Mouse (Mus musculus): Measurements from ENCODE around the gene Mlh1. TPM values are rescaled to one million over a fixed set of nuclear protein-coding genes. Genes with fewer than 3 reads are reported as not detected.

Mlh1 gene
- polyA plus RNA-seq, 1 experiment from 2014 or later, result 13.1 TPM

- Histone ChIP-seq H3K4me2 (replicated peaks; ENCODE audit: low read depth, low read length) (no peak overlapping the region), H3K9me3 (ENCODE audit: low read length) (no peaks in the 10 kb centered on the region), H3K36me3 (ENCODE audit: insufficient read depth, low read length) (no peaks in the 10 kb centered on the region), H3K9ac (replicated peaks; ENCODE audit: low read depth) (no peak overlapping the region), H3K27ac (ENCODE audit: low read length) (no peak overlapping the region), H3K4me3 (ENCODE audit: low read depth, low read length) (no peak overlapping the region), H3K27me3 (replicated peaks; ENCODE audit: insufficient read depth, low read length) (no peaks in the 10 kb centered on the region), H3K4me1 (ENCODE audit: insufficient read depth, low read depth, low read length) (no peaks in the 10 kb centered on the region; the same call in 1 of the 2 replicates)
- 45% methylated on average over 7 of the region's 7 CpGs for WGBS
- TF ChIP-seq CTCF (IDR thresholded peaks at IDR 0.05) (no peak), EP300 (IDR thresholded peaks at IDR 0.05) (no peak)
- ATAC-seq (no peak), DNase-seq (ENCODE audit: low spot score) (no peak)
These were observed 24.8 kb upstream of the Mlh1 start for GRCm38 (mm10) chr9:111296433-111296832.

- no peak for ATAC-seq
- H3K36me3 ChIP-seq (ENCODE audit: insufficient read depth, low read length), result no peaks in the 10 kb centered on the region
- H3K27ac ChIP-seq (ENCODE audit: low read length), result no peak overlapping the region
- H3K9me3 ChIP-seq (ENCODE audit: low read length), result no peaks in the 10 kb centered on the region
- H3K4me1 ChIP-seq (ENCODE audit: insufficient read depth, low read depth, low read length), result no peaks in the 10 kb centered on the region; the same call in 1 of the 2 replicates
- H3K4me2 ChIP-seq (replicated peaks; ENCODE audit: low read depth, low read length), result no peak overlapping the region
- H3K9ac ChIP-seq (replicated peaks; ENCODE audit: low read depth), result no peak overlapping the region
- TF ChIP-seq EP300 (IDR thresholded peaks at IDR 0.05), result no peak
- no peak for TF ChIP-seq CTCF (IDR thresholded peaks at IDR 0.05)
- no peak for DNase-seq (ENCODE audit: low spot score)
- WGBS, result 82% methylated on average over 2 of the region's 2 CpGs
- H3K4me3 ChIP-seq (ENCODE audit: low read depth, low read length), result no peak overlapping the region
- H3K27me3 ChIP-seq (replicated peaks; ENCODE audit: insufficient read depth, low read length), result no peaks in the 10 kb centered on the region
These were observed 23.7 kb upstream of the Mlh1 start for GRCm38 (mm10) chr9:111295323-111295722.

DNA sequence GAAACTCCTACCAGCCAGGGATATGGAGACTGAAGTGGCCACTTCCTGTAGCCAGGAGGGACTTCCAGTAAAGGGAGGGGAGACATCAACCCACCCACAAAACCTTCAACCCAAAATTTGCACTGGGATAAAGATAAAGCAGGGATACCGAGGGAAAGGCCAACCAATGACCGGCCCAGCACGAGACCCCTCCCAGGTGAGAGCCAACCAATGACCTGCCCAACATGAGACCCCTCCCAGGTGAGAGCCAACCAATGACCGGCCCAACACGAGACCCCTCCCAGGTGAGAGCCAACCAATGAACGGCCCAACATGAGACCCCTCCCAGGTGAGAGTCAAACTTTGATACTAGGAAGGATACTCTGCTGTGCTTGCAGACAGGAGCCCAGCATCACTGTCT is 23.3 kb upstream of the Mlh1 start:
- 91% methylated on average over 6 of the region's 6 CpGs for WGBS
- no peaks in the 10 kb centered on the region; the same call in 1 of the 2 replicates for H3K4me1 ChIP-seq (ENCODE audit: insufficient read depth, low read depth, low read length)
- DNase-seq (ENCODE audit: low spot score) (no peak), ATAC-seq (no peak)
- no peaks in the 10 kb centered on the region for H3K27me3 ChIP-seq (replicated peaks; ENCODE audit: insufficient read depth, low read length)
- no peak overlapping the region for H3K4me2 ChIP-seq (replicated peaks; ENCODE audit: low read depth, low read length)
- H3K36me3 ChIP-seq (ENCODE audit: insufficient read depth, low read length), result no peaks in the 10 kb centered on the region
- H3K9me3 ChIP-seq (ENCODE audit: low read length), result no peaks in the 10 kb centered on the region
- H3K27ac ChIP-seq (ENCODE audit: low read length), result no peak overlapping the region
- no peak overlapping the region for H3K9ac ChIP-seq (replicated peaks; ENCODE audit: low read depth)
- no peak overlapping the region for H3K4me3 ChIP-seq (ENCODE audit: low read depth, low read length)
- TF ChIP-seq EP300 (IDR thresholded peaks at IDR 0.05) (no peak), CTCF (IDR thresholded peaks at IDR 0.05) (no peak)

GRCm38 (mm10) chr9:111293234-111293633 is 21.6 kb upstream of the Mlh1 start:
- no peak for DNase-seq (ENCODE audit: low spot score)
- H3K27ac ChIP-seq (ENCODE audit: low read length), result no peak overlapping the region
- H3K4me1 ChIP-seq (ENCODE audit: insufficient read depth, low read depth, low read length), result no peaks in the 10 kb centered on the region; the same call in 1 of the 2 replicates
- H3K36me3 ChIP-seq (ENCODE audit: insufficient read depth, low read length), result no peaks in the 10 kb centered on the region
- no peaks in the 10 kb centered on the region for H3K9me3 ChIP-seq (ENCODE audit: low read length)
- no peak overlapping the region for H3K9ac ChIP-seq (replicated peaks; ENCODE audit: low read depth)
- no peak for ATAC-seq
- no peaks in the 10 kb centered on the region for H3K27me3 ChIP-seq (replicated peaks; ENCODE audit: insufficient read depth, low read length)
- H3K4me3 ChIP-seq (ENCODE audit: low read depth, low read length), result no peak overlapping the region
- TF ChIP-seq EP300 (IDR thresholded peaks at IDR 0.05) (no peak), CTCF (IDR thresholded peaks at IDR 0.05) (no peak)
- WGBS, result 74% methylated on average over 4 of the region's 4 CpGs
- H3K4me2 ChIP-seq (replicated peaks; ENCODE audit: low read depth, low read length), result no peak overlapping the region

GRCm38 (mm10) chr9:111290539-111291100 is 19.0 kb upstream of the Mlh1 start:
- no peaks in the 10 kb centered on the region for H3K36me3 ChIP-seq (ENCODE audit: insufficient read depth, low read length)
- no peak for TF ChIP-seq EP300 (IDR thresholded peaks at IDR 0.05)
- TF ChIP-seq CTCF (IDR thresholded peaks at IDR 0.05), result no peak
- H3K27me3 ChIP-seq (replicated peaks; ENCODE audit: insufficient read depth, low read length), result no peaks in the 10 kb centered on the region
- WGBS, result 68% methylated on average over 11 of the region's 11 CpGs
- H3K27ac ChIP-seq (ENCODE audit: low read length), result no peak overlapping the region
- DNase-seq (ENCODE audit: low spot score) (no peak), ATAC-seq (no peak)
- no peak overlapping the region for H3K4me3 ChIP-seq (ENCODE audit: low read depth, low read length)
- H3K4me1 ChIP-seq (ENCODE audit: insufficient read depth, low read depth, low read length), result no peaks in the 10 kb centered on the region
- no peaks in the 10 kb centered on the region for H3K9me3 ChIP-seq (ENCODE audit: low read length)
- no peak overlapping the region for H3K9ac ChIP-seq (replicated peaks; ENCODE audit: low read depth)
- H3K4me2 ChIP-seq (replicated peaks; ENCODE audit: low read depth, low read length), result no peak overlapping the region

GRCm38 (mm10) chr9:111289832-111290339 is 18.3 kb upstream of the Mlh1 start:
- peak; percentile 92 for DNase-seq (ENCODE audit: low spot score)
- Histone ChIP-seq H3K9me3 (ENCODE audit: low read length) (no peaks in the 10 kb centered on the region), H3K27ac (ENCODE audit: low read length) (no peak overlapping the region; the same call in 1 of the 2 replicates), H3K9ac (replicated peaks; ENCODE audit: low read depth) (no peak overlapping the region), H3K4me3 (ENCODE audit: low read depth, low read length) (peak overlapping the region; percentile 11; the same call in 1 of the 2 replicates), H3K4me1 (ENCODE audit: insufficient read depth, low read depth, low read length) (no peaks in the 10 kb centered on the region), H3K36me3 (ENCODE audit: insufficient read depth, low read length) (no peaks in the 10 kb centered on the region), H3K4me2 (replicated peaks; ENCODE audit: low read depth, low read length) (peak overlapping the region; percentile 46), H3K27me3 (replicated peaks; ENCODE audit: insufficient read depth, low read length) (no peaks in the 10 kb centered on the region)
- 14% methylated on average over 21 of the region's 21 CpGs for WGBS
- ATAC-seq, result peak; percentile 89
- peak; percentile 100 for TF ChIP-seq CTCF (IDR thresholded peaks at IDR 0.05)
- 0 out of 2 replicates have a peak, but pooled peaks have one; percentile 13 for TF ChIP-seq EP300 (IDR thresholded peaks at IDR 0.05)
